ENCODE assay signal across 16 mouse cellular contexts in genomic region chr1:90100360-90101232, GRCm38 (mm10). TPM values are rescaled to one million over a fixed set of nuclear protein-coding genes. Genes with fewer than 3 reads are reported as not detected.
DNase-seq lines count a peak whose midpoint lies in the region; ATAC-seq and TF ChIP-seq lines count a peak whose summit lies in the region.
"Had no signal": no experiment of that assay in that cellular context is flagged by ENCODE, and none has a peak within 500 bp of the region (broad histone marks: within the 10 kb centered on the region; RNA-seq: fewer than 3 reads in every experiment).

No protein-coding gene starts in this region.

- no peak for TF ChIP-seq POLR2A in limb, embryonic 14.5 days (IDR thresholded peaks at IDR 0.05; ENCODE audit: borderline replicate concordance, extremely low read depth, insufficient read depth, insufficient read length)

- WGBS in limb, embryonic 12.5 days, result 60% methylated on average over 10 of the region's 10 CpGs
- 80% methylated on average over 10 of the region's 10 CpGs for WGBS in limb, embryonic 10.5 days
- WGBS in embryonic facial prominence, embryonic 13.5 days, result 41% methylated on average over 10 of the region's 10 CpGs
- WGBS in limb, embryonic 14.5 days, result 51% methylated on average over 10 of the region's 10 CpGs
- 43% methylated on average over 10 of the region's 10 CpGs for WGBS in stomach, embryonic 16.5 days
- 70% methylated on average over 10 of the region's 10 CpGs for WGBS in forebrain, embryonic 15.5 days

- H3K27me3 ChIP-seq in limb, embryonic 12.5 days, result peaks cover 4% of the 10 kb centered on the region; the same call in 1 of the 2 replicates
- H3K27me3 ChIP-seq in limb, embryonic 10.5 days (ENCODE audit: low read depth, poor library complexity, severe bottlenecking), result peaks cover 21% of the 10 kb centered on the region; the same call in 1 of the 2 replicates
- no peaks in the 10 kb centered on the region for H3K27me3 ChIP-seq in embryonic facial prominence, embryonic 13.5 days
- no peaks in the 10 kb centered on the region for H3K27me3 ChIP-seq in limb, embryonic 14.5 days (ENCODE audit: control insufficient read depth, insufficient read depth, low read length)
- 0 out of 2 replicates have a peak, but pooled peaks cover 3% of the 10 kb centered on the region for H3K27me3 ChIP-seq in stomach, embryonic 16.5 days (ENCODE audit: control insufficient read depth, insufficient read depth, low read length)
- H3K27me3 ChIP-seq in forebrain, embryonic 15.5 days, result no peaks in the 10 kb centered on the region
- H3K27me3 ChIP-seq: hindbrain, embryonic 15.5 days; neural tube, embryonic 12.5 days had no signal

- no peak overlapping the region for H3K4me3 ChIP-seq in limb, embryonic 12.5 days (replicated peaks)
- no peak overlapping the region for H3K4me3 ChIP-seq in limb, embryonic 10.5 days
- no peak overlapping the region for H3K4me3 ChIP-seq in embryonic facial prominence, embryonic 13.5 days
- no peak overlapping the region for H3K4me3 ChIP-seq in limb, embryonic 14.5 days (replicated peaks; ENCODE audit: low read length)
- H3K4me3 ChIP-seq in stomach, embryonic 16.5 days (replicated peaks; ENCODE audit: low read length), result no peak overlapping the region
- H3K4me3 ChIP-seq in forebrain, embryonic 15.5 days, result no peak overlapping the region
- H3K4me3 ChIP-seq: hindbrain, embryonic 15.5 days; midbrain, embryonic 10.5 days; neural tube, embryonic 12.5 days had no signal

- no peaks in the 10 kb centered on the region; the same call in 1 of the 2 replicates for H3K4me1 ChIP-seq in limb, embryonic 12.5 days (replicated peaks)
- 0 out of 2 replicates have a peak, but pooled peaks cover 5% of the 10 kb centered on the region for H3K4me1 ChIP-seq in limb, embryonic 10.5 days
- H3K4me1 ChIP-seq in embryonic facial prominence, embryonic 13.5 days, result peaks cover 16% of the 10 kb centered on the region
- H3K4me1 ChIP-seq in limb, embryonic 14.5 days (ENCODE audit: control insufficient read depth, insufficient read depth, low read length), result 0 out of 2 replicates have a peak, but pooled peaks cover 4% of the 10 kb centered on the region
- peaks cover 12% of the 10 kb centered on the region; the same call in 1 of the 2 replicates for H3K4me1 ChIP-seq in stomach, embryonic 16.5 days (ENCODE audit: control insufficient read depth, insufficient read depth, low read length)
- H3K4me1 ChIP-seq in forebrain, embryonic 15.5 days, result no peaks in the 10 kb centered on the region
- H3K4me1 ChIP-seq: hindbrain, embryonic 15.5 days; neural tube, embryonic 12.5 days had no signal

- H3K36me3 ChIP-seq in limb, embryonic 12.5 days, result no peaks in the 10 kb centered on the region
- H3K36me3 ChIP-seq in limb, embryonic 10.5 days, result no peaks in the 10 kb centered on the region
- H3K36me3 ChIP-seq in embryonic facial prominence, embryonic 13.5 days, result no peaks in the 10 kb centered on the region
- H3K36me3 ChIP-seq in limb, embryonic 14.5 days (ENCODE audit: control insufficient read depth, insufficient read depth, low read length), result no peaks in the 10 kb centered on the region
- no peaks in the 10 kb centered on the region for H3K36me3 ChIP-seq in stomach, embryonic 16.5 days (ENCODE audit: control insufficient read depth, insufficient read depth, low read length)
- no peaks in the 10 kb centered on the region for H3K36me3 ChIP-seq in forebrain, embryonic 15.5 days
- H3K36me3 ChIP-seq: hindbrain, embryonic 15.5 days; midbrain, embryonic 10.5 days; neural tube, embryonic 12.5 days had no signal

- ATAC-seq in limb, embryonic 12.5 days (ENCODE audit: insufficient number of reproducible peaks, insufficient read depth, low FRiP score, low TSS enrichment, low read depth), result no peak
- peak; percentile 77; the same call in 1 of the 2 replicates for ATAC-seq in embryonic facial prominence, embryonic 13.5 days (ENCODE audit: insufficient number of reproducible peaks, insufficient read depth, low FRiP score, low TSS enrichment, low read depth)
- peak; percentile 55; the same call in 1 of the 2 replicates for ATAC-seq in limb, embryonic 14.5 days (ENCODE audit: low FRiP score, low read depth)
- ATAC-seq in stomach, embryonic 16.5 days (ENCODE audit: insufficient read depth, low FRiP score), result peak; percentile 82
- ATAC-seq in forebrain, embryonic 15.5 days (replicated peaks), result no peak
- ATAC-seq: forebrain, embryonic 16.5 days had no signal

- DNase-seq in limb, embryonic 10.5 days (ENCODE audit: low spot score), result no peak
- DNase-seq in limb, embryonic 14.5 days (ENCODE audit: low spot score), result peak; percentile 81
- DNase-seq in frontal cortex, adult 2 months (ENCODE audit: extremely low spot score in 1 of 2, low spot score in 1 of 2), result no peak
- DNase-seq in MN1 (ENCODE audit: low spot score), result no peak
- DNase-seq: layer of hippocampus, adult 9-11 months; thymus, postnatal 4 days had no signal

- H3K27ac ChIP-seq in limb, embryonic 12.5 days, result 0 out of 2 replicates have a peak overlapping the region, but pooled peaks have one; percentile 7
- H3K27ac ChIP-seq in limb, embryonic 10.5 days, result no peak overlapping the region
- H3K27ac ChIP-seq in embryonic facial prominence, embryonic 13.5 days, result peak overlapping the region; percentile 80
- no peak overlapping the region for H3K27ac ChIP-seq in limb, embryonic 14.5 days (replicated peaks; ENCODE audit: low read depth, low read length)
- peak overlapping the region; percentile 64 for H3K27ac ChIP-seq in stomach, embryonic 16.5 days (ENCODE audit: low read length)
- no peak overlapping the region for H3K27ac ChIP-seq in forebrain, embryonic 15.5 days (replicated peaks)
- H3K27ac ChIP-seq: hindbrain, embryonic 15.5 days; midbrain, embryonic 10.5 days; neural tube, embryonic 12.5 days had no signal

- H3K9ac ChIP-seq in limb, embryonic 12.5 days (replicated peaks), result no peak overlapping the region
- H3K9ac ChIP-seq in embryonic facial prominence, embryonic 13.5 days, result no peak overlapping the region
- H3K9ac ChIP-seq in limb, embryonic 14.5 days (ENCODE audit: low read depth, low read length, severe bottlenecking), result no peak overlapping the region
- H3K9ac ChIP-seq in stomach, embryonic 16.5 days (ENCODE audit: low read length), result no peak overlapping the region
- no peak overlapping the region for H3K9ac ChIP-seq in forebrain, embryonic 15.5 days (replicated peaks)
- H3K9ac ChIP-seq: hindbrain, embryonic 15.5 days; neural tube, embryonic 12.5 days had no signal

- no peak overlapping the region for H3K4me2 ChIP-seq in limb, embryonic 12.5 days
- no peak overlapping the region for H3K4me2 ChIP-seq in embryonic facial prominence, embryonic 13.5 days
- no peak overlapping the region for H3K4me2 ChIP-seq in limb, embryonic 14.5 days (replicated peaks; ENCODE audit: low read depth, low read length, severe bottlenecking)
- no peak overlapping the region for H3K4me2 ChIP-seq in stomach, embryonic 16.5 days (ENCODE audit: low read depth, low read length)
- no peak overlapping the region for H3K4me2 ChIP-seq in forebrain, embryonic 15.5 days (replicated peaks)
- H3K4me2 ChIP-seq: heart, embryonic 11.5 days; hindbrain, embryonic 15.5 days; neural tube, embryonic 12.5 days had no signal

- no peaks in the 10 kb centered on the region for H3K9me3 ChIP-seq in limb, embryonic 12.5 days
- H3K9me3 ChIP-seq in limb, embryonic 10.5 days (replicated peaks), result no peaks in the 10 kb centered on the region
- 0 out of 2 replicates have a peak, but pooled peaks cover 5% of the 10 kb centered on the region for H3K9me3 ChIP-seq in embryonic facial prominence, embryonic 13.5 days
- H3K9me3 ChIP-seq in limb, embryonic 14.5 days (ENCODE audit: control insufficient read depth, low read length), result no peaks in the 10 kb centered on the region
- H3K9me3 ChIP-seq in stomach, embryonic 16.5 days (replicated peaks; ENCODE audit: control insufficient read depth, low read length), result no peaks in the 10 kb centered on the region
- H3K9me3 ChIP-seq in forebrain, embryonic 15.5 days, result no peaks in the 10 kb centered on the region
- H3K9me3 ChIP-seq: hindbrain, embryonic 15.5 days; midbrain, embryonic 10.5 days had no signal

RNA-seq across cellular contexts. Expression of gene Iqca, which starts 52.6 kb away (rescaled TPM):
- 0.17 TPM in 1 of 2 replicates, not detected in the other for polyA plus RNA-seq in limb, embryonic 12.5 days (2016; fragmentation: Nextera tagmentation; extraction: Ambion mirVana)
- not detected in 2 replicates for polyA plus RNA-seq in limb, embryonic 10.5 days (2016; fragmentation: Nextera tagmentation; extraction: Ambion mirVana)
- 0.32 TPM in 1 of 2 replicates, not detected in the other for polyA plus RNA-seq in embryonic facial prominence, embryonic 13.5 days (2015; fragmentation: Nextera tagmentation; extraction: Ambion mirVana)
- polyA plus RNA-seq in limb, embryonic 14.5 days (2012; rRNA removed), result 0.10 and 0.14 TPM in 2 replicates
- 0.23 and 0.54 TPM in 2 replicates for polyA plus RNA-seq in limb, embryonic 14.5 days (2014; fragmentation: Nextera tagmentation; extraction: Ambion mirVana)
- polyA plus RNA-seq in stomach, embryonic 16.5 days (2015; fragmentation: Nextera tagmentation; extraction: Ambion mirVana), result 0.12 TPM in 1 of 2 replicates, not detected in the other
- polyA plus RNA-seq in frontal cortex, adult 2 months (2012; rRNA removed), result 0.56 and 0.92 TPM in 2 replicates
- 0.52 and 1.3 TPM in 2 replicates for polyA plus RNA-seq in forebrain, embryonic 15.5 days (2015; fragmentation: Nextera tagmentation; extraction: Ambion mirVana)
- polyA plus RNA-seq: heart, embryonic 11.5 days; liver, adult 2 months had no signal

Comparison
In these comparisons a context has a peak if more than half of its experiments do, and no peak if none do; other contexts are left out.
1. ATAC-seq: peak in embryonic facial prominence, embryonic 13.5 days (single experiment), limb, embryonic 14.5 days (single experiment) and stomach, embryonic 16.5 days (single experiment); none in limb, embryonic 12.5 days (single experiment) and forebrain, embryonic 15.5 days (single experiment).
2. H3K27ac ChIP-seq: peak in limb, embryonic 12.5 days (single experiment), embryonic facial prominence, embryonic 13.5 days (single experiment) and stomach, embryonic 16.5 days (single experiment); none in limb, embryonic 10.5 days (single experiment), limb, embryonic 14.5 days (single experiment) and forebrain, embryonic 15.5 days (single experiment).